8 mouse cellular contexts compared by ENCODE assay signal in genomic region chr7:67672650-67673049, GRCm38 (mm10). TPM values are rescaled to one million over a fixed set of nuclear protein-coding genes. Genes with fewer than 3 reads are reported as not detected.
DNase-seq lines count a peak whose midpoint lies in the region; ATAC-seq and TF ChIP-seq lines count a peak whose summit lies in the region.

No protein-coding gene starts in this region.

- in situ Hi-C loops in CH12.LX (cut with MboI; ENCODE audit: low pct_ligation_motif_present, low pct_unique_long_range_greater_than_20kb, low sequenced_read_pairs): no loop called here

- H3K36me3 ChIP-seq in CH12.LX (replicated peaks in 1 of 2; ENCODE audit: control insufficient read depth in 1 of 2, insufficient read depth in 1 of 2, low read length in 1 of 2): peaks cover 0 to 23% of the 10 kb centered on the region in 2 experiments
- H3K36me3 ChIP-seq in forebrain, embryonic 11.5 days (ENCODE audit: control insufficient read depth, insufficient read depth, low read length): no peaks in the 10 kb centered on the region
- peaks cover 14% of the 10 kb centered on the region for H3K36me3 ChIP-seq in heart, postnatal 0 days (replicated peaks; ENCODE audit: control insufficient read depth, insufficient read depth, low read length)
- H3K36me3 ChIP-seq in liver, postnatal 0 days (replicated peaks; ENCODE audit: insufficient read depth, low read length): peaks cover 4% of the 10 kb centered on the region; the same call in 1 of the 2 replicates

- peaks cover 4 to 5% of the 10 kb centered on the region in 2 experiments; a peak in 3 of 4 replicates for H3K4me1 ChIP-seq in CH12.LX (ENCODE audit: control insufficient read depth in 1 of 2, insufficient read depth in 2 of 2)
- H3K4me1 ChIP-seq in forebrain, embryonic 11.5 days (replicated peaks; ENCODE audit: control insufficient read depth, insufficient read depth, low read length): no peaks in the 10 kb centered on the region
- peaks cover 9% of the 10 kb centered on the region; the same call in 1 of the 2 replicates for H3K4me1 ChIP-seq in heart, postnatal 0 days (ENCODE audit: control insufficient read depth, insufficient read depth)
- no peaks in the 10 kb centered on the region for H3K4me1 ChIP-seq in liver, postnatal 0 days (ENCODE audit: insufficient read depth)

- WGBS in forebrain, embryonic 11.5 days: 12% methylated on average over 10 of the region's 10 CpGs
- 4% methylated on average over 10 of the region's 10 CpGs for WGBS in heart, postnatal 0 days
- 12% methylated on average over 10 of the region's 10 CpGs for WGBS in liver, postnatal 0 days (ENCODE audit: insufficient replicate concordance)

- no peak for TF ChIP-seq EP300 in CH12.LX (IDR thresholded peaks at IDR 0.05; ENCODE audit: low read length)
- TF ChIP-seq EP300 in heart, postnatal 0 days (IDR thresholded peaks at IDR 0.05; ENCODE audit: low read depth): 0 out of 2 replicates have a peak, but pooled peaks have one; percentile 17
- TF ChIP-seq EP300 in liver, postnatal 0 days (IDR thresholded peaks at IDR 0.05; ENCODE audit: low read depth): no peak

- dilution Hi-C loops in CH12.LX (cut with MboI; ENCODE audit: extremely low pct_ligation_motif_present, extremely low pct_unique_long_range_greater_than_20kb, low sequenced_read_pairs): no loop called here

- peak; percentile 85 for TF ChIP-seq RAD21 in CH12.LX (IDR thresholded peaks at IDR 0.05; ENCODE audit: low read depth, low read length)

- ATAC-seq in forebrain, embryonic 11.5 days (replicated peaks; ENCODE audit: low FRiP score): no peak
- ATAC-seq in heart, postnatal 0 days (ENCODE audit: insufficient read depth, low read depth): peak; percentile 76
- peak; percentile 73 for ATAC-seq in liver, postnatal 0 days
- peak; percentile 69 for ATAC-seq in neutrophil, adult 5-6 weeks (ENCODE audit: extremely low read depth, insufficient number of reproducible peaks, low FRiP score, poor library complexity, severe bottlenecking)

- no peak overlapping the region for H3K27ac ChIP-seq in CH12.LX (ENCODE audit: insufficient read depth, low read depth)
- H3K27ac ChIP-seq in forebrain, embryonic 11.5 days (ENCODE audit: low read depth, low read length): no peak overlapping the region
- H3K27ac ChIP-seq in heart, postnatal 0 days (ENCODE audit: low read depth): no peak overlapping the region
- no peak overlapping the region for H3K27ac ChIP-seq in liver, postnatal 0 days (ENCODE audit: low read depth)

- H3K79me2 ChIP-seq in CH12.LX (replicated peaks; ENCODE audit: control insufficient read depth, extremely low read depth, insufficient read depth, poor library complexity, severe bottlenecking): no peaks in the 10 kb centered on the region

- H3K27me3 ChIP-seq in CH12.LX (replicated peaks): no peaks in the 10 kb centered on the region
- no peaks in the 10 kb centered on the region for H3K27me3 ChIP-seq in forebrain, embryonic 11.5 days (ENCODE audit: control insufficient read depth, insufficient read depth, low read length)
- H3K27me3 ChIP-seq in heart, postnatal 0 days (ENCODE audit: control insufficient read depth, insufficient read depth, low read length): no peaks in the 10 kb centered on the region
- no peaks in the 10 kb centered on the region for H3K27me3 ChIP-seq in liver, postnatal 0 days (ENCODE audit: insufficient read depth, low read length)

- TF ChIP-seq POLR2A in CH12.LX (IDR thresholded peaks at IDR 0.05; ENCODE audit: low read depth, low read length): no peak

- peak; percentile 79 for DNase-seq in CH12.LX (ENCODE audit: extremely low read depth)
- DNase-seq in brain, embryonic 18.5 days (ENCODE audit: low read depth, low spot score): peak; percentile 60
- peak; percentile 94 for DNase-seq in forebrain, embryonic 11.5 days (ENCODE audit: low spot score)
- DNase-seq in heart, postnatal 0 days (ENCODE audit: low spot score): peak; percentile 80
- peak; percentile 91 to 98 for DNase-seq in kidney, postnatal 25 days
- peak; percentile 92 for DNase-seq in liver, postnatal 0 days
- DNase-seq in testis, postnatal 10 days (ENCODE audit: low spot score): peak; percentile 99

- H3K4me2 ChIP-seq in CH12.LX (ENCODE audit: insufficient read depth, low read depth, poor library complexity, severe bottlenecking): no peak overlapping the region
- H3K4me2 ChIP-seq in forebrain, embryonic 11.5 days (ENCODE audit: low read depth, low read length, severe bottlenecking): no peak overlapping the region
- no peak overlapping the region for H3K4me2 ChIP-seq in heart, postnatal 0 days (ENCODE audit: low read depth, low read length)
- no peak overlapping the region for H3K4me2 ChIP-seq in liver, postnatal 0 days (ENCODE audit: low read depth, low read length)

- peak; percentile 90 to 95 for TF ChIP-seq CTCF in CH12.LX (conservative IDR thresholded peaks at IDR 0.05 in 1 of 2, IDR thresholded peaks at IDR 0.05 in 1 of 2; ENCODE audit: low read depth in 2 of 2, low read length in 2 of 2)
- peak; percentile 97 for TF ChIP-seq CTCF in heart, postnatal 0 days (IDR thresholded peaks at IDR 0.05; ENCODE audit: low read depth)
- TF ChIP-seq CTCF in liver, postnatal 0 days (IDR thresholded peaks at IDR 0.05; ENCODE audit: low read depth): peak; percentile 96

- H3K9me3 ChIP-seq in CH12.LX (replicated peaks; ENCODE audit: low read length): peaks cover 3% of the 10 kb centered on the region
- no peaks in the 10 kb centered on the region for H3K9me3 ChIP-seq in forebrain, embryonic 11.5 days (ENCODE audit: control insufficient read depth, low read length)
- no peaks in the 10 kb centered on the region for H3K9me3 ChIP-seq in heart, postnatal 0 days (replicated peaks; ENCODE audit: control insufficient read depth, low read length)
- H3K9me3 ChIP-seq in liver, postnatal 0 days (ENCODE audit: low read length): no peaks in the 10 kb centered on the region

- no peak overlapping the region for H3K9ac ChIP-seq in CH12.LX (ENCODE audit: insufficient read depth, low read depth)
- no peak overlapping the region for H3K9ac ChIP-seq in forebrain, embryonic 11.5 days (ENCODE audit: low read length)
- no peak overlapping the region for H3K9ac ChIP-seq in heart, postnatal 0 days (replicated peaks; ENCODE audit: low read depth, low read length)
- no peak overlapping the region for H3K9ac ChIP-seq in liver, postnatal 0 days (replicated peaks)

- H3K4me3 ChIP-seq in CH12.LX (replicated peaks in 1 of 3; ENCODE audit: low read depth in 2 of 3, low read length in 2 of 3, poor library complexity in 1 of 3): no peak overlapping the region
- H3K4me3 ChIP-seq in forebrain, embryonic 11.5 days (ENCODE audit: low read depth, low read length): no peak overlapping the region
- no peak overlapping the region for H3K4me3 ChIP-seq in heart, postnatal 0 days (ENCODE audit: low read depth, low read length)
- H3K4me3 ChIP-seq in liver, postnatal 0 days (ENCODE audit: low read depth, low read length): no peak overlapping the region

TF ChIP-seq in CH12.LX, 34 proteins besides CTCF, POLR2A, EP300 and RAD21:
- TF ChIP-seq E2F4 (IDR thresholded peaks at IDR 0.05; ENCODE audit: insufficient replicate concordance, low read depth, low read length) (no peak), MAX (IDR thresholded peaks at IDR 0.05; ENCODE audit: low read length) (0 out of 2 replicates have a peak, but pooled peaks have one; percentile 25), SMC3 (IDR thresholded peaks at IDR 0.05; ENCODE audit: low read depth, low read length) (peak; percentile 78), HCFC1 (IDR thresholded peaks at IDR 0.05; ENCODE audit: low read depth, low read length) (no peak)

RNA-seq across cellular contexts. Expression of gene Ttc23, which starts 25.4 kb away (rescaled TPM):
- total RNA-seq in CH12.LX (2012; rRNA removed) (0.89 and 1.6 TPM in 2 replicates), CH12.LX (2014; rRNA removed) (1.6 and 2.5 TPM in 2 replicates)
- 0.93 TPM in 2 replicates for polyA plus RNA-seq in CH12.LX (2012; ENCODE audit: insufficient read length, low read depth)
- 34.4 and 37.9 TPM in 2 replicates for polyA plus RNA-seq in forebrain, embryonic 11.5 days (2014; fragmentation: Nextera tagmentation; extraction: Ambion mirVana)
- total RNA-seq in heart, postnatal 0 days (2014; rRNA removed; ENCODE audit: low replicate concordance): 15.5 and 16.4 TPM in 2 replicates
- 12.7 TPM in 2 replicates for polyA plus RNA-seq in heart, postnatal 0 days (2015; fragmentation: Nextera tagmentation; extraction: Ambion mirVana)
- polyA plus RNA-seq in liver, postnatal 0 days (2015; fragmentation: Nextera tagmentation; extraction: Ambion mirVana): 8.4 and 9.0 TPM in 2 replicates
- total RNA-seq in neutrophil, adult 5-6 weeks (2017): 1.2 and 3.1 TPM in 2 replicates

RNA-seq across cellular contexts. Expression of gene Lrrc28, which starts 27.6 kb away (rescaled TPM):
- total RNA-seq in CH12.LX (2012; rRNA removed): 44.2 and 59.2 TPM in 2 replicates
- 57.1 and 63.5 TPM in 2 replicates for total RNA-seq in CH12.LX (2014; rRNA removed)
- 27.9 and 41.6 TPM in 2 replicates for polyA plus RNA-seq in CH12.LX (2012; ENCODE audit: insufficient read length, low read depth)
- 25.2 and 26.5 TPM in 2 replicates for polyA plus RNA-seq in forebrain, embryonic 11.5 days (2014; fragmentation: Nextera tagmentation; extraction: Ambion mirVana)
- 24.4 and 71.6 TPM in 2 replicates for total RNA-seq in heart, postnatal 0 days (2014; rRNA removed; ENCODE audit: low replicate concordance)
- polyA plus RNA-seq in heart, postnatal 0 days (2015; fragmentation: Nextera tagmentation; extraction: Ambion mirVana): 14.3 and 15.2 TPM in 2 replicates
- polyA plus RNA-seq in liver, postnatal 0 days (2015; fragmentation: Nextera tagmentation; extraction: Ambion mirVana): 10.6 and 12.6 TPM in 2 replicates
- total RNA-seq in neutrophil, adult 5-6 weeks (2017): 17.6 and 20.3 TPM in 2 replicates
